Mouse (Mus musculus): Measurements from ENCODE around the gene Adra1d.

GRCm38 (mm10) chr2:131499290-131499845, 62.7 kb downstream of the Adra1d start:
- TF ChIP-seq POLR2A (IDR thresholded peaks at IDR 0.05; ENCODE audit: low read depth, low read length): no peak
- no peak for TF ChIP-seq CTCF (IDR thresholded peaks at IDR 0.05; ENCODE audit: extremely low read depth, insufficient read length, insufficient replicate concordance, low read depth, low read length)

Data from small intestine, adult 2 months (tissue).